Mouse (Mus musculus): ENCODE measurements at regions not wholly inside any gene's neighbourhood (a gene's known extent, or its start where the extent isn't known, plus 50 kb on each side); places are given as distances from the start of the nearest gene placed in this dataset.

DNA sequence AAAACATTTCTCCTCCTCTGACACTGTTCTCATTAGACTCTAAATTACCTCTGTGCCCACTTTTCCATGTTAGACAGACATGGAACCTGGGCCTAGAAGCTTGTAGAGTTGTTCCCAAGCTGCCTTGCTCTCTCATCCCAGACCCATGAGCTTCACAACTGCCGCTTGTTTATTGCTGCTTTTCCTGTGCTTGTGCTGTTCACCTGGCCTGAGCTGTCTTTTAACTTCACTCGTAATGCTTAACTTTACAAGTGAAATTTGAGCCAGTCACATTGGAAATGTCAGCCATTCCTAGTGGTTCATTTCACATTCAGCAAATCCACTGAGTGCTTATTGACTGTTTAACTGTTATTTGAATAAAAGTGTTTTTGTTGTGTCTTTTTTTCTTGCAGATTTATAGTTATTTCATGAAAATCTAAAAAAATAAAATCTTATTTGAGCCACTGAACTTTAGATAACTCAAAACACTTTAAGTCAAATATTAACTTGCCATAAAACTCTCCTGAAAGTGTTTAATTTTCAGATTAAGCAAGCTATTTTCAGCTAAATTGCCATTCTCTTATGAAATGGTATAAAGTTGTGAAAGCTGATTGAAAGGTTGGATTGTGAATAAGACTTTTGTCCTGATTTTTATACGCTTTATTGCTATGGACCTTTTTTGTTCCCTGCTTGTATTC, 131.9 kb downstream of the Ogfrl1 start:
- Histone ChIP-seq H3K27ac (no peak overlapping the region), H3K4me2 (ENCODE audit: low read depth) (no peak overlapping the region), H3K4me3 (ENCODE audit: insufficient read depth in 1 of 2, low read depth in 2 of 2, low read length in 2 of 2) (no peak overlapping the region), H3K4me1 (replicated peaks; ENCODE audit: control insufficient read depth in 2 of 2, insufficient read depth in 2 of 2, low read length in 1 of 2) (0 out of 4 replicates have a peak, but pooled peaks cover 0 to 5% of the 10 kb centered on the region in 2 experiments), H3K9me3 (ENCODE audit: control insufficient read depth, low read length) (no peaks in the 10 kb centered on the region), H3K27me3 (ENCODE audit: control insufficient read depth, insufficient read depth, low read length) (no peaks in the 10 kb centered on the region), H3K36me3 (replicated peaks; ENCODE audit: control insufficient read depth, insufficient read depth, low read depth) (no peaks in the 10 kb centered on the region), H3K9ac (replicated peaks) (no peak overlapping the region)
- 84% methylated on average over 3 of the region's 3 CpGs for WGBS (ENCODE audit: insufficient replicate concordance)
- no peak for DNase-seq (ENCODE audit: low read depth in 3 of 3, low spot score in 3 of 3)
- no peak for ATAC-seq (ENCODE audit: insufficient read depth)
- no peak for TF ChIP-seq CTCF (IDR thresholded peaks at IDR 0.05; ENCODE audit: low read depth)
- TF ChIP-seq EP300 (IDR thresholded peaks at IDR 0.05; ENCODE audit: low read depth): no peak

GRCm38 (mm10) chr1:23264251-23264650, 133.3 kb downstream of the Ogfrl1 start:
- 65% methylated on average over 3 of the region's 3 CpGs for WGBS (ENCODE audit: insufficient replicate concordance)
- Histone ChIP-seq H3K9me3 (ENCODE audit: control insufficient read depth, low read length) (no peaks in the 10 kb centered on the region), H3K4me2 (ENCODE audit: low read depth) (no peak overlapping the region), H3K27me3 (ENCODE audit: control insufficient read depth, insufficient read depth, low read length) (no peaks in the 10 kb centered on the region), H3K9ac (replicated peaks) (no peak overlapping the region), H3K4me1 (replicated peaks; ENCODE audit: control insufficient read depth in 2 of 2, insufficient read depth in 2 of 2, low read length in 1 of 2) (0 out of 4 replicates have a peak, but pooled peaks cover 0 to 5% of the 10 kb centered on the region in 2 experiments), H3K4me3 (ENCODE audit: insufficient read depth in 1 of 2, low read depth in 2 of 2, low read length in 2 of 2) (no peak overlapping the region), H3K36me3 (replicated peaks; ENCODE audit: control insufficient read depth, insufficient read depth, low read depth) (no peaks in the 10 kb centered on the region), H3K27ac (no peak overlapping the region)
- ATAC-seq (ENCODE audit: insufficient read depth) (no peak), DNase-seq (ENCODE audit: low read depth in 3 of 3, low spot score in 3 of 3) (no peak)
- TF ChIP-seq CTCF (IDR thresholded peaks at IDR 0.05; ENCODE audit: low read depth) (no peak), EP300 (IDR thresholded peaks at IDR 0.05; ENCODE audit: low read depth) (no peak)

- Histone ChIP-seq H3K4me3 (ENCODE audit: insufficient read depth in 1 of 2, low read depth in 2 of 2, low read length in 2 of 2) (no peak overlapping the region), H3K4me1 (replicated peaks; ENCODE audit: control insufficient read depth in 2 of 2, insufficient read depth in 2 of 2, low read length in 1 of 2) (peaks cover 0 to 5% of the 10 kb centered on the region in 2 experiments; a peak in 1 of 4 replicates), H3K27me3 (ENCODE audit: control insufficient read depth, insufficient read depth, low read length) (no peaks in the 10 kb centered on the region), H3K9me3 (ENCODE audit: control insufficient read depth, low read length) (no peaks in the 10 kb centered on the region), H3K4me2 (ENCODE audit: low read depth) (no peak overlapping the region), H3K9ac (replicated peaks) (no peak overlapping the region), H3K36me3 (replicated peaks; ENCODE audit: control insufficient read depth, insufficient read depth, low read depth) (no peaks in the 10 kb centered on the region), H3K27ac (no peak overlapping the region)
- TF ChIP-seq EP300 (IDR thresholded peaks at IDR 0.05; ENCODE audit: low read depth) (no peak), CTCF (IDR thresholded peaks at IDR 0.05; ENCODE audit: low read depth) (no peak)
- DNase-seq (ENCODE audit: low read depth in 3 of 3, low spot score in 3 of 3) (no peak), ATAC-seq (ENCODE audit: insufficient read depth) (no peak)
- WGBS (ENCODE audit: insufficient replicate concordance): 63% methylated on average over 4 of the region's 4 CpGs
Measured at GRCm38 (mm10) chr1:23263798-23264197, 133.8 kb downstream of the Ogfrl1 start.

DNA sequence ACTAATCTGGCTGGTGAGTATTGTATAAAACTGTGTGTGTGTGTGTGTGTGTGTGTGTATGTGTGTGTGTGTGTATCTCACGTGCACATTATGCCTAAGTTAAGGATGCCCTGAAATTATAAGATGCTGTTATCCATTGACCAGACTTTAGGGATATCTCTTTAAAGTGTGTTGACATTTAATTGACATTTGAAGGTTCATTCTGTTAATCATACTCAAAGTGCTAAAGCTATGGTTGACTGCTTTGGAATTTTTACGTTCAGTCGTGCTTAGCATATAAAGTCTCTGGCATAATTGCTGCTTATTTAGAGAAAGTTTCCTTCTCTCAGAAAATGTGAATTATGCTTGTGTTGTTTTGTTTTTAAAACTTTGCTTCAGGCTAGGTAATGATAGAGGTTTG, 135.9 kb downstream of the Ogfrl1 start:
- H3K27me3 ChIP-seq (ENCODE audit: control insufficient read depth, insufficient read depth, low read length): no peaks in the 10 kb centered on the region
- H3K27ac ChIP-seq: no peak overlapping the region
- H3K9ac ChIP-seq (replicated peaks): no peak overlapping the region
- TF ChIP-seq EP300 (IDR thresholded peaks at IDR 0.05; ENCODE audit: low read depth) (no peak), CTCF (IDR thresholded peaks at IDR 0.05; ENCODE audit: low read depth) (no peak)
- no peak overlapping the region for H3K4me2 ChIP-seq (ENCODE audit: low read depth)
- no peaks in the 10 kb centered on the region for H3K36me3 ChIP-seq (replicated peaks; ENCODE audit: control insufficient read depth, insufficient read depth, low read depth)
- H3K9me3 ChIP-seq (ENCODE audit: control insufficient read depth, low read length): no peaks in the 10 kb centered on the region
- H3K4me3 ChIP-seq (ENCODE audit: insufficient read depth in 1 of 2, low read depth in 2 of 2, low read length in 2 of 2): no peak overlapping the region
- no peak for ATAC-seq (ENCODE audit: insufficient read depth)
- no peak for DNase-seq (ENCODE audit: low read depth in 3 of 3, low spot score in 3 of 3)
- H3K4me1 ChIP-seq (replicated peaks; ENCODE audit: control insufficient read depth in 2 of 2, insufficient read depth in 2 of 2, low read length in 1 of 2): peaks cover 3 to 9% of the 10 kb centered on the region in 2 experiments; a peak in 3 of 4 replicates
- WGBS (ENCODE audit: insufficient replicate concordance): 81% methylated on average over 3 of the region's 3 CpGs

DNA sequence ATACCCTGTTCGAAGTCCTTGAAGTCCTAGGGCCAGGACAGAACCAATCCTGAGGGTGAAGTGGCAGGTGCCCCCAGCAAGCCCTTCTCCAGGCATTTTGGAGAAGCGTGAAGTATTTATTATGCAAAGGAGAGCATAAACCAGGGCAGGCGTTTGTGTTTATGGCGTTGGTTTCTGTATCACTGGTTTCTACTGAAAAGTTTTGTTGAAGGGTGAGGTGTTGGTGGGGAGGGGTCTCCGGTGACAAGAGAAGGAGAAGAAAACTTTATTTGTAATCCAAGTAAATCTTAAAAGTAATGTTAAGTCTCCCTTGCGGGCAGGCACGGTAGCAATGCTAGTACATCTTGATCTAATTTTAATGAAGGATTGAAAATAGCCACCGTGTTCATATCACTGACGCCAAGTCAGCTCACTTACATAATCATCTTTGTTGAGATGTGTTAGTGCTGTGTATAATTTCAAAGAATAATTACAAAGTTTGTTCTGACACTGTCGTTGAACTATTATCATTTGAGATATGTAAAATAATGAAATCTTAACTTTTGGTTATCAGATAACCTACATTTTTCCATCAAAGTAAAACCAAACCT, 140.2 kb downstream of the Ogfrl1 start:
- Histone ChIP-seq H3K9ac (replicated peaks) (peak overlapping the region; percentile 92), H3K27ac (peak overlapping the region; percentile 73), H3K36me3 (replicated peaks; ENCODE audit: control insufficient read depth, insufficient read depth, low read depth) (no peaks in the 10 kb centered on the region), H3K9me3 (ENCODE audit: control insufficient read depth, low read length) (no peaks in the 10 kb centered on the region), H3K27me3 (ENCODE audit: control insufficient read depth, insufficient read depth, low read length) (no peaks in the 10 kb centered on the region), H3K4me1 (replicated peaks; ENCODE audit: control insufficient read depth in 2 of 2, insufficient read depth in 2 of 2, low read length in 1 of 2) (peaks cover 3 to 7% of the 10 kb centered on the region in 2 experiments), H3K4me2 (ENCODE audit: low read depth) (peak overlapping the region; percentile 94), H3K4me3 (ENCODE audit: insufficient read depth in 1 of 2, low read depth in 2 of 2, low read length in 2 of 2) (peak overlapping the region; percentile 91 to 92)
- DNase-seq (ENCODE audit: low read depth in 3 of 3, low spot score in 3 of 3): no peak
- 34% methylated on average over 10 of the region's 10 CpGs for WGBS (ENCODE audit: insufficient replicate concordance)
- no peak for TF ChIP-seq CTCF (IDR thresholded peaks at IDR 0.05; ENCODE audit: low read depth)
- no peak for TF ChIP-seq EP300 (IDR thresholded peaks at IDR 0.05; ENCODE audit: low read depth)
- no peak for ATAC-seq (ENCODE audit: insufficient read depth)
